Mouse (Mus musculus): ENCODE measurements around the gene Gmds. TPM values are rescaled to one million over a fixed set of nuclear protein-coding genes. Genes with fewer than 3 reads are reported as not detected.
A peak's percentile ranks its signal among the peaks of the same experiment; 100 is the strongest.

Gene Gmds
- total and polyA plus RNA-seq, 2 experiments from 2014 or later: 18.6 to 35.1 TPM

DNA sequence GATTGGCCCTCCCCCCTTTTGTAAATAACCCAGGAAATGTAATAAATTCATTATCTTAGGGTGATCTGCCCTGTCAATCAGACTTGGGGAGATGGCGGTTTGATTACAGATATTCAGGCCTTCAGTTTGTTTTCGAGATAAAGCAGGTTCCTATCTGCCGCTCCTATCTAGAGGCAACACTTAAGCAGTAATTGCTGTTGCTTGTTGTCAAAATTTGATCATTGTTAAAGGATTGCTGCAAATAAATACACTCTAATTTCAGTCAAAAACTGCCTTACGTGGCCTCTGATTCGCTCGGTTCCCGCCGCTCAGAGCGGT lies 528.2 kb downstream of the Gmds start:
- DNase-seq (peak; percentile 58), ATAC-seq (no peak)
- TF ChIP-seq CTCF (IDR thresholded peaks at IDR 0.05; ENCODE audit: low read depth): no peak
- H3K27me3 ChIP-seq (ENCODE audit: insufficient read depth, low read length): peaks cover 72% of the 10 kb centered on the region
- H3K4me1 ChIP-seq (ENCODE audit: insufficient read depth): peaks cover 4% of the 10 kb centered on the region; the same call in 1 of the 2 replicates
- no peak overlapping the region for H3K4me2 ChIP-seq (ENCODE audit: low read depth)
- no peak overlapping the region for H3K27ac ChIP-seq (ENCODE audit: low read depth, low read length)
- H3K36me3 ChIP-seq (ENCODE audit: insufficient read depth): no peaks in the 10 kb centered on the region
- H3K9me3 ChIP-seq (ENCODE audit: low read length): no peaks in the 10 kb centered on the region
- no peak overlapping the region for H3K9ac ChIP-seq
- WGBS: 5% methylated on average over 9 of the region's 9 CpGs
- peak overlapping the region; percentile 29 for H3K4me3 ChIP-seq (ENCODE audit: low read depth, low read length)

DNA sequence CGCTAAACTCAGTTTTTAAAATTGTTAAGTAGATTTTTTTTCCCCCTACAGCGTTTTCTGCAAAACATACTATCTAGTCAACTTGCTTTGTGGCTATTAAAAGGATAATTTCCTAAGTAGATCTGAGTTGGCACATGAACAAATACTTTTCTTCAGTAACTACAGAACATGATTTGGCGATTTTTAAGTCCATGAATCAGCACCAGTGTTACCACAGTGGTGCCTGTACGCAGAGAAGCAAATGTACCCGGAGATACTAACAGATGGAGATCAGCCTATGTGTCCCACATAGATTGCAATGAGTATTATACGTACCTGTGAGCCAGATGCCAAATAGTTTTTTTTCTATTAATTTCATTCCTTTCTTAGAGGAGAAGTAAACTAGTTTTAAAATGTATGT lies 528.8 kb downstream of the Gmds start:
- Histone ChIP-seq H3K36me3 (ENCODE audit: insufficient read depth) (no peaks in the 10 kb centered on the region), H3K27ac (ENCODE audit: low read depth, low read length) (no peak overlapping the region), H3K9ac (peak overlapping the region; percentile 22; the same call in 1 of the 2 replicates), H3K4me2 (ENCODE audit: low read depth) (no peak overlapping the region), H3K4me3 (ENCODE audit: low read depth, low read length) (peak overlapping the region; percentile 14; the same call in 1 of the 2 replicates), H3K9me3 (ENCODE audit: low read length) (no peaks in the 10 kb centered on the region), H3K4me1 (ENCODE audit: insufficient read depth) (peaks cover 4% of the 10 kb centered on the region; the same call in 1 of the 2 replicates), H3K27me3 (ENCODE audit: insufficient read depth, low read length) (peaks cover 71% of the 10 kb centered on the region)
- DNase-seq (peak; percentile 56), ATAC-seq (no peak)
- no peak for TF ChIP-seq CTCF (IDR thresholded peaks at IDR 0.05; ENCODE audit: low read depth)
- WGBS: 11% methylated on average over 6 of the region's 6 CpGs

DNA sequence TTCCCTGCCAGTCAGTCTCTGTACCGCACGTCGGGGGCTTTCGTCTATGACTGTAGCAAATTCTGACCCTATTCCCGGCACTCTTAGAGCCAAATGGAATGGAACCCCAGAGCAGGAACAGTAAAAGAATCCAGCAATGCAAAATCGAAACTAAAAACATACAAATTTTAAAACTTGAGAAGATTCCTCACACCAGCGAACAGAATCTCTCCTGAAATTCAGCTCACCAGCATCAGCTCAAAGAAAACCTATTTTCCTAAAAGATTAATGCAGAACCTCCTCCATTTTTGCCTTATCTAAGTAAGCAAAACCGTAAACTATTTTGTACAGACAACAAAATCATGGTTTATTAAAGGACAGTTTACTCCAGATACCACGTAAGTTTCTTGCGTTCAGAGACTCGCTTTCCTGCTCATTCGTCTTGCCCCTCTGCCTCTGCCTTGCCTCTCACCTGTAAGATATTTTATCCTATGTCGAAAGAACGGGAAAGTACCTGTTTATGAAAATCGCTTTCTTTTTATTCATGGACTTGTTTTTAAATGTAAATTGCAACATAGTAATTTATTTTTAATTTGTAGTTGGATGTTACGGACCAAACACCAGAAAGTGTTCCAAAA lies 529.6 kb downstream of the Gmds start:
- Histone ChIP-seq H3K27ac (ENCODE audit: low read depth, low read length) (no peak overlapping the region), H3K36me3 (ENCODE audit: insufficient read depth) (no peaks in the 10 kb centered on the region), H3K4me3 (ENCODE audit: low read depth, low read length) (peak overlapping the region; percentile 34), H3K4me2 (ENCODE audit: low read depth) (no peak overlapping the region), H3K4me1 (ENCODE audit: insufficient read depth) (peaks cover 4% of the 10 kb centered on the region; the same call in 1 of the 2 replicates), H3K9me3 (ENCODE audit: low read length) (no peaks in the 10 kb centered on the region), H3K9ac (0 out of 2 replicates have a peak overlapping the region, but pooled peaks have one; percentile 10), H3K27me3 (ENCODE audit: insufficient read depth, low read length) (peaks cover 72% of the 10 kb centered on the region)
- DNase-seq (peak; percentile 61), ATAC-seq (no peak)
- TF ChIP-seq CTCF (IDR thresholded peaks at IDR 0.05; ENCODE audit: low read depth): no peak
- 6% methylated on average over 16 of the region's 16 CpGs for WGBS

DNA sequence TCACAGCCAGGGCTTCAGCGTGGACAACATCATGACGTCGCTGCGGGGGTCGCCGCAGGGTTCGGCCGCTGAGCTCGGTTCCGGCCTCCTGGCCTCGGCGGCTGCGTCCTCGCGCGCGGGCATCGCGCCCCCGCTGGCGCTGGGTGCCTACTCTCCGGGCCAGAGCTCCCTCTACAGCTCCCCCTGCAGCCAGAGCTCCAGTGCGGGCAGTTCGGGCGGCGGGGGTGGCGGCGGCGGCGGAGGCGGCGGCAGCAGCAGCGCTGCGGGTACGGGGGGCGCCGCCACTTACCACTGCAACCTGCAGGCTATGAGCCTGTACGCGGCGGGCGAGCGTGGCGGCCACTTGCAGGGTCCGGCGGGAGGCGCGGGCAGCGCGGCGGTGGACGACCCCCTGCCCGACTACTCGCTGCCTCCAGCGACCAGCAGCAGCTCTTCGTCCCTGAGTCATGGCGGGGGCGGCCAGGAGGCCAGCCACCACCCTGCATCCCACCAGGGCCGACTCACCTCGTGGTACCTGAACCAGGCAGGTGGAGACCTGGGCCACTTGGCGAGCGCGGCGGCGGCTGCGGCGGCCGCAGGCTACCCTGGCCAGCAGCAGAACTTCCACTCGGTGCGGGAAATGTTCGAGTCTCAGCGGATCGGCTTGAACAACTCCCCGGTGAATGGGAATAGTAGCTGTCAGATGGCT lies 530.3 kb downstream of the Gmds start:
- Histone ChIP-seq H3K9ac (no peak overlapping the region), H3K9me3 (ENCODE audit: low read length) (no peaks in the 10 kb centered on the region), H3K27ac (ENCODE audit: low read depth, low read length) (peak overlapping the region; percentile 29; the same call in 1 of the 2 replicates), H3K4me3 (ENCODE audit: low read depth, low read length) (peak overlapping the region; percentile 34), H3K4me1 (ENCODE audit: insufficient read depth) (peaks cover 4% of the 10 kb centered on the region; the same call in 1 of the 2 replicates), H3K36me3 (ENCODE audit: insufficient read depth) (no peaks in the 10 kb centered on the region), H3K4me2 (ENCODE audit: low read depth) (peak overlapping the region; percentile 63), H3K27me3 (ENCODE audit: insufficient read depth, low read length) (peaks cover 72% of the 10 kb centered on the region)
- TF ChIP-seq CTCF (IDR thresholded peaks at IDR 0.05; ENCODE audit: low read depth): no peak
- no peak for DNase-seq
- peak; percentile 3; the same call in 1 of the 2 replicates for ATAC-seq
- 2% methylated on average over 61 of the region's 73 CpGs for WGBS

DNA sequence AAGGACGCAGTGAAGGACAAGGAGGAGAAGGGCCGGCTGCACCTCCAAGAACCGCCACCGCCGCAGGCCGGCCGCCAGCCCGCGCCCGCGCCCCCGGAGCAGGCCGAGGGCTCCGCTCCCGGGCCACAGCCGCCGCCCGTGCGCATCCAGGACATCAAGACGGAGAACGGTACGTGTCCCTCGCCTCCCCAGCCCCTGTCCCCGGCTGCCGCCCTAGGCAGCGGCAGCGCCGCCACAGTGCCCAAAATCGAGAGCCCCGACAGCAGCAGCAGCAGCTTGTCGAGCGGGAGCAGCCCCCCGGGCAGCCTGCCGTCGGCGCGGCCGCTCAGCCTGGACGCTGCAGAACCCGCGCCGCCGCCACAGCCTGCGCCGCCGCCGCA lies 530.8 kb downstream of the Gmds start:
- DNase-seq (peak; percentile 15), ATAC-seq (peak; percentile 14; the same call in 1 of the 2 replicates)
- Histone ChIP-seq H3K4me1 (ENCODE audit: insufficient read depth) (peaks cover 4% of the 10 kb centered on the region; the same call in 1 of the 2 replicates), H3K4me2 (ENCODE audit: low read depth) (peak overlapping the region; percentile 63; the same call in 1 of the 2 replicates), H3K9ac (peak overlapping the region; percentile 31; the same call in 1 of the 2 replicates), H3K27ac (ENCODE audit: low read depth, low read length) (no peak overlapping the region), H3K4me3 (ENCODE audit: low read depth, low read length) (peak overlapping the region; percentile 34), H3K36me3 (ENCODE audit: insufficient read depth) (no peaks in the 10 kb centered on the region), H3K27me3 (ENCODE audit: insufficient read depth, low read length) (peaks cover 71% of the 10 kb centered on the region), H3K9me3 (ENCODE audit: low read length) (no peaks in the 10 kb centered on the region)
- WGBS: 3% methylated on average over 36 of the region's 47 CpGs
- TF ChIP-seq CTCF (IDR thresholded peaks at IDR 0.05; ENCODE audit: low read depth): no peak

DNA sequence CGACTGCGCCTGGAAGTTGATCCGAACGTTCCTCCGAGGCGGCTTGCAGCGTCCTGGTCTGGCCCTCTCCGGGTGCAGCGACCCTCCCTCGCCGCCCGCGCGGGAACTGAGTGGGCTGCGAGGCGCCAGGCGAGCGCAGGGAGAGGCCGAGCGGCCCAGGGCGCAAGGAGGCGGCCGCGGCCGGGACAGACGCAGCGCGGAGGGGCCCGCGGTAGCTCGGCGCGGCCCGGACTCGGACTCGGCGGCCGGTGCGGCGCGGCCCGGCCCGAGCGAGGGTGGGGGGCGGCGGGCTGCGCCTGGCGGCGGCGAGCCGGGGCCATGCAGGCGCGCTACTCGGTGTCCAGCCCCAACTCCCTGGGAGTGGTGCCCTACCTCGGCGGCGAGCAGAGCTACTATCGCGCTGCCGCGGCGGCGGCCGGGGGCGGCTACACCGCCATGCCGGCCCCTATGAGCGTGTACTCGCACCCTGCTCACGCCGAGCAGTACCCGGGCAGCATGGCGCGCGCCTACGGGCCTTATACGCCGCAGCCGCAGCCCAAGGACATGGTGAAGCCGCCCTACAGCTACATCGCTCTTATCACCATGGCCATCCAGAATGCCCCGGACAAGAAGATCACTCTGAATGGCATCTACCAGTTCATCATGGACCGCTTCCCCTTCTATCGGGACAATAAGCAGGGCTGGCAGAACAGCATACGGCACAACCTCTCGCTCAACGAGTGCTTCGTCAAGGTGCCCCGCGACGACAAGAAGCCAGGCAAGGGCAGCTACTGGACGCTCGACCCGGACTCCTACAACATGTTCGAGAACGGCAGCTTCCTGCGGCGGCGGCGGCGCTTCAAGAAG lies 531.4 kb downstream of the Gmds start:
- DNase-seq: peak; percentile 43
- no peaks in the 10 kb centered on the region for H3K36me3 ChIP-seq (ENCODE audit: insufficient read depth)
- 3% methylated on average over 91 of the region's 101 CpGs for WGBS
- H3K9ac ChIP-seq: peak overlapping the region; percentile 31
- no peaks in the 10 kb centered on the region for H3K9me3 ChIP-seq (ENCODE audit: low read length)
- no peak for TF ChIP-seq CTCF (IDR thresholded peaks at IDR 0.05; ENCODE audit: low read depth)
- H3K4me3 ChIP-seq (ENCODE audit: low read depth, low read length): peak overlapping the region; percentile 34
- H3K27me3 ChIP-seq (ENCODE audit: insufficient read depth, low read length): peaks cover 71% of the 10 kb centered on the region
- peak overlapping the region; percentile 63 for H3K4me2 ChIP-seq (ENCODE audit: low read depth)
- peaks cover 4% of the 10 kb centered on the region; the same call in 1 of the 2 replicates for H3K4me1 ChIP-seq (ENCODE audit: insufficient read depth)
- H3K27ac ChIP-seq (ENCODE audit: low read depth, low read length): peak overlapping the region; percentile 59
- peak; percentile 40 for ATAC-seq

Measured in forebrain, postnatal 0 days (tissue).